Mouse (Mus musculus) thymus, adult 2 months (tissue): ENCODE measurements around the gene Lgr4.

Experiments used
- CTCF ChIP-seq: fragments of 200-500 bp; IDR thresholded peaks from 2 replicates; pipeline ENCODE4 v1.5.1; 2012; ENCODE audit warnings: mild to moderate bottlenecking, control low read depth, low read length, moderate library complexity, borderline replicate concordance; ENCODE audit not compliant: control insufficient read depth, poor library complexity, insufficient read depth; ENCODE audit errors: extremely low read depth
- POLR2A ChIP-seq: fragments of 200-500 bp; IDR thresholded peaks from 2 replicates; pipeline ENCODE4 v1.6.1; 2012; ENCODE audit warnings: mild to moderate bottlenecking, low read length, control low read depth, moderate library complexity; ENCODE audit not compliant: control insufficient read depth, poor library complexity, insufficient read depth; ENCODE audit errors: extremely low read depth

- TF ChIP-seq CTCF (no peak), POLR2A (no peak)
Measured at GRCm38 (mm10) chr2:110017087-110017486, 99.6 kb downstream of the Lgr4 start.
